Mouse (Mus musculus) c-Kit-positive CD71-positive TER-119-positive erythroid progenitor cells, embryonic 14.5 days (primary cell): Measurements from ENCODE around the gene Dydc2.

Experiments used
- DNase-seq: peaks from one replicate; pipeline ENCODE4 v3.0.0-alpha.2; 2013; ENCODE audit warnings: low spot score

The Dydc2 gene

DNA sequence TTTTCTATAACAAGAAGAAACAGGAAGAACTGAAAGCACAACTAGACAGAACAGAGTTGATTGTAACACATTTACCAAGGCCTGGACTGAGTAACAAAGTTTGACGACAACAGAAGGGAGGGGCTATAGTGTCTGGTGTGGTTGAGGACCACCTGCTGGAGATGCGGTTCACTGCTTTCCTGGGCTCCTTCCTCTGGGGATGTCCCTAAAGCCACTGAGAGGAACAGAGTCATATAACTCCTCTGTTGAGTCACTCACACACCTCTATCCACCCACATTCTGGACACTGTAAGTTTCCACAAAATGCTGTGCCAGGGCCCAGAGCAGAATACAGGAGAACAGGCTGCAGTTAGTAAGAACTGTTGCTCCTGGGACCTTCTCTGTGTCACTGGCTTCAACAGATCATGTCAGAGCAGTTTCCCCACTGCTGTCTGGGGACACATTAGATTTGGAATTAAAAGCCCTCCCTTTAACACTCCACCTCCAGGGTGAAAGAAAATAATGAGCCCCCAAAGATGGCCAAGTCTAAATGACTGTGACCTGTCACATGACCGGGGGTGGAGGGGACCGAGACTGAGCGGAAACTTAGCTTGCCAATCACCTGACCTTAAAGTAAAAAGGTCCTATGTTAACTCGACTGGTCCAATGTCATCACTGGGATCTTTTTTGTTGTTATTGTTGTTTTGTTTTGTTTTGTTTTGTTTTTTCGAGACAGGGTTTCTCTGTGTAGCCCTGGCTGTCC is 68.9 kb downstream of the Dydc2 start:
- DNase-seq, result no peak
